Mouse (Mus musculus): Measurements from ENCODE around the gene Sstr2. TPM values are rescaled to one million over a fixed set of nuclear protein-coding genes. Genes with fewer than 3 reads are reported as not detected.

Gene Sstr2
- polyA plus RNA-seq, 1 experiment from 2014 or later, result not detected

DNA sequence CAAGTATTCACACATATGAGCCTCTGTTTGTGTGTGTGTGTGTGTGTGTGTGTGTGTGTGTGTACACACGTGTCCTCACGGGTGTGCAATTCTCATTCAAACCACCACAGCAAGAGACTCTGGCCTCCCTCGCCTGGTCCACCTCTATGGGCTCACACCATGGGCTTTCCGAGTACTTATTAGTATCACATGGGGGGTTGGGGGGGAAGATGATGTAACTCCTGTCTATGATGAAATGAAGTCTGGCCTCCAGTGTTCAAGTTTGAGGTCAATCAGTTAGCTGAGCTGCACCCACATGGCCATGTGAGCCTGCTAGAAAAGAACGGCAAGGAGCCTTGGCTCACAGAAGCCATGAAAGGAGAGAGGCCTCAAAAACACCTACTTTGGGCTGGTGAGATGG, 14.3 kb downstream of the Sstr2 start:
- Histone ChIP-seq H3K36me3 (ENCODE audit: inconsistent target) (no peaks in the 10 kb centered on the region), H3K27ac (no peak overlapping the region), H3K4me3 (ENCODE audit: inconsistent target) (no peak overlapping the region), H3K79me2 (ENCODE audit: inconsistent target) (no peaks in the 10 kb centered on the region)
- WGBS (ENCODE audit: missing documents), result 73% methylated on average over 5 of the region's 5 CpGs

DNA sequence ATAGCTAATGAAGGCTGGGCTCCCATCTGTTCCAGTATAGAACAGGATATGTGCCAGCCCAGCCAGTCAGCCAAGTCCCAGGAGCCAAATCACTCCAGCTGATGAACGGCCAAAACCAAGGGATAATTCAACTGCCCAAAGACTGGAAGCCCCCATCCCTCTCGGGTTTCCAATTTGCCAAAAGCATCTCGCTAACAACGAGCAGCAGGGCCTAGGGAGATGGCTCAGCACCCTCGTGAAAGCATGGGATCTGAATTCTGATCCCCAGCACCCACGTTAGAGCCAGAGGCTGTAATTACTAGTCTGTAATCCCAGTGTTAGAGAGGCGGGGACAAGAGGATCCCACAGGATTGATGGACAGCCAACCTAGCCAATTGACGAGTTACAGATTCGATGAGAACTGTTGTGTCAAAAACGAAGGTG, 15.6 kb downstream of the Sstr2 start:
- WGBS (ENCODE audit: missing documents), result 92% methylated on average over 10 of the region's 10 CpGs
- H3K4me3 ChIP-seq (ENCODE audit: inconsistent target), result no peak overlapping the region
- H3K36me3 ChIP-seq (ENCODE audit: inconsistent target), result no peaks in the 10 kb centered on the region
- no peaks in the 10 kb centered on the region for H3K79me2 ChIP-seq (ENCODE audit: inconsistent target)
- no peak overlapping the region for H3K27ac ChIP-seq

GRCm38 (mm10) chr11:113638680-113639079, 19.5 kb downstream of the Sstr2 start:
- no peak overlapping the region for H3K4me3 ChIP-seq (ENCODE audit: inconsistent target)
- no peaks in the 10 kb centered on the region for H3K79me2 ChIP-seq (ENCODE audit: inconsistent target)
- no peak overlapping the region for H3K27ac ChIP-seq
- no peaks in the 10 kb centered on the region for H3K36me3 ChIP-seq (ENCODE audit: inconsistent target)
- WGBS (ENCODE audit: missing documents), result 69% methylated on average over 12 of the region's 12 CpGs

- no peak overlapping the region for H3K4me3 ChIP-seq (ENCODE audit: inconsistent target)
- no peaks in the 10 kb centered on the region for H3K36me3 ChIP-seq (ENCODE audit: inconsistent target)
- peaks cover 3% of the 10 kb centered on the region; the same call in 1 of the 2 replicates for H3K79me2 ChIP-seq (ENCODE audit: inconsistent target)
- H3K27ac ChIP-seq, result no peak overlapping the region
- WGBS (ENCODE audit: missing documents), result 90% methylated on average over 3 of the region's 3 CpGs
These were observed 26.0 kb downstream of the Sstr2 start for GRCm38 (mm10) chr11:113645181-113645580.

DNA sequence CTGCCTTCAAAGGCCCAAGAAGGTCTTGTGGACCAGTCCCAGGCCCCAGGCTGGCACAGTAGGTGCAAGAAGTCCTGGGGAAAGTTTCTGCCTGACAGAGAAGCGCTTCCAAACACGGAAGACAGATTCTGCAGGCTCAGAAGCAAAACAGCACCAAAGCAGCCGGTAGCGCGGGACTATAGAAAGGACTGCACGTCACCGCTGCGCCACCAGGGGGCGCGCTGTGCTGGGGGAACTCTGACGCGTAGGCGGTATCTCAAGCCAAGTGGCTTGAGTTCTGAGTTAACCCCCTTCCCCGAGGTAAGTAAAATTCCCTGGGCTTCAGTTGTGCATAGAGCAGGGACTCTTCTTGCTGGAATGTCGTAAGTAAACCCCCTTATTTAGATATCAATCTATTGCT, 29.0 kb downstream of the Sstr2 start:
- no peak overlapping the region for H3K4me3 ChIP-seq (ENCODE audit: inconsistent target)
- H3K27ac ChIP-seq, result no peak overlapping the region
- H3K79me2 ChIP-seq (ENCODE audit: inconsistent target), result peaks cover 4% of the 10 kb centered on the region; the same call in 1 of the 2 replicates
- H3K36me3 ChIP-seq (ENCODE audit: inconsistent target), result peaks cover 15% of the 10 kb centered on the region
- 5% methylated on average over 15 of the region's 15 CpGs for WGBS (ENCODE audit: missing documents)

DNA sequence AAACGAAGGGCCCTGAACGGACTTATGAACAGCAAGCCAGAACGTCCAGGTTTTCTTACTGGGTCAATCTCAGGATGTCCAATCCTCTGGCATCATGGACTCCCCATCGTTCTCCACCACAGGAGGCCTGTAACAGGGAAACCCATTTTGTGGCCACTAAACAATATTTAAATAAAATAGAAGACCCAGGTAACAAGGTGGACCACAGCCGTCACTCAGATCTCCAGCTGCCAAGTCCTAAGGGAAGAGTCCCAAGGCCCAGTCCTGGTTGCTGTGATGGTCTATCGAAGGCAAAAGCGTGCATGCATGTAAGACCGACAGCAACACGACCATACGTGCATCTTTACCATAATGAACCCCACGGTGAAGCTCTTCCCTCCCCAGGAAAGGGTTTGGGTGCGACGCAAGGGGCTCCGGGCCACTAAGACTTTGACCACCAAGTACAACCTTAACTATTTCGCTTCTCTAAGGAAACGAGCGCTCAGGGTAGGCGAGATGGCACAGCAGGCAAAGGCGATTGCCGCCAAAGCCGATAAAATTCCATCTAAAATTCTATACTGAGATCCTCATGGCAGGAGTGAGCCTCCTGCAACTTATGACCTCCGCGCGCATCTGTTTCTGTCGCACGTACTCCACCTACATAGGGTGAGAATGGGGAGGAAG, 29.7 kb downstream of the Sstr2 start, which contains the start of gene Cog1:
Cog1 (plus strand) TSS at position 480 of the 663 bp plus-strand sequence.
- WGBS (ENCODE audit: missing documents), result 46% methylated on average over 26 of the region's 26 CpGs
- Histone ChIP-seq H3K27ac (peak within 1 kb of the TSS; percentile 17; the same call in 1 of the 2 replicates), H3K36me3 (ENCODE audit: inconsistent target) (peaks cover 22% of the 10 kb centered on the region), H3K4me3 (ENCODE audit: inconsistent target) (peak within 1 kb of the TSS; percentile 67), H3K79me2 (ENCODE audit: inconsistent target) (peaks cover 4% of the 10 kb centered on the region; the same call in 1 of the 2 replicates)

DNA sequence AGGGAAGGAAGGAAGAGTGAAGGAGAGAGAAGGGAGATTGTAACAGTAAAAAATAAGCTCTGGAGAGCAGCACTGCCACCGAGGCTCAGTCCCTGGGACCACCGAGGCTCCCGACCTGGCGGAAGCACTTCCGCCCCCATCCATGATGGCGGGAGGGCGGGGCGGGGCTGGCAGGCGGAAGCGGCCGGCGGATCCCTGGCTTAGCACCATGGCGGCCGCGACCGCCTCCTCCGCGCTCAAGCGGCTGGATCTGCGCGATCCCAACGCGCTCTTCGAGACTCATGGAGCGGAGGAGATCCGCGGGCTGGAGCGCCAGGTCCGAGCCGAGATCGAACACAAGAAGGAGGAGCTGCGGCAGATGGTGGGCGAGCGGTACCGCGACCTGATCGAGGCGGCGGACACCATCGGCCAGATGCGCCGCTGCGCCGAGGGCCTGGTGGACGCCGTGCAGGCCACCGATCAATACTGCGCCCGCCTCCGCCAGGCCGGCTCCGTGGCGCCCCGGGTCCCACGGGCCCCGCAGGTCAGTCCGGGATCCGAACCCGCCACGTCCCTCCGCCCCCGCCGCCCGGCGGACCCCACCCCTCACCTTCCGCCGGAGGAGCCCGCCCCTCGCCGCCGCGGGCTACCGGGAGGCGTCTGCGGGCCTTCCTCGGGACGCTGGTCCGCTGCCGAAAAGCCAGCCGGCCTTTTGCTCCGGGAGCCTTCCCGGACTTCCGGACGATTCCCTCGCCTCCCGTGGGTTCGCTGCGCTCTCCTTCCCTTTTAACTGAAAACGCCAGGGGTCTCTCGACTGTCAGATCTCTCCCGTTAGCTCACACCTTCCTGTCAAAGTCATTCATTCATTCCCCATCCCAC, 30.4 kb downstream of the Sstr2 start, which contains the start of gene Slc39a11:
Slc39a11 (minus strand) TSS at position 727 of the 858 bp plus-strand sequence.
- Histone ChIP-seq H3K4me3 (ENCODE audit: inconsistent target) (peak within 1 kb of the TSS; percentile 67), H3K36me3 (ENCODE audit: inconsistent target) (peaks cover 29% of the 10 kb centered on the region), H3K27ac (peak within 1 kb of the TSS; percentile 17; the same call in 1 of the 2 replicates), H3K79me2 (ENCODE audit: inconsistent target) (peaks cover 4% of the 10 kb centered on the region; the same call in 1 of the 2 replicates)
- WGBS (ENCODE audit: missing documents), result 0% methylated on average over 62 of the region's 91 CpGs

DNA sequence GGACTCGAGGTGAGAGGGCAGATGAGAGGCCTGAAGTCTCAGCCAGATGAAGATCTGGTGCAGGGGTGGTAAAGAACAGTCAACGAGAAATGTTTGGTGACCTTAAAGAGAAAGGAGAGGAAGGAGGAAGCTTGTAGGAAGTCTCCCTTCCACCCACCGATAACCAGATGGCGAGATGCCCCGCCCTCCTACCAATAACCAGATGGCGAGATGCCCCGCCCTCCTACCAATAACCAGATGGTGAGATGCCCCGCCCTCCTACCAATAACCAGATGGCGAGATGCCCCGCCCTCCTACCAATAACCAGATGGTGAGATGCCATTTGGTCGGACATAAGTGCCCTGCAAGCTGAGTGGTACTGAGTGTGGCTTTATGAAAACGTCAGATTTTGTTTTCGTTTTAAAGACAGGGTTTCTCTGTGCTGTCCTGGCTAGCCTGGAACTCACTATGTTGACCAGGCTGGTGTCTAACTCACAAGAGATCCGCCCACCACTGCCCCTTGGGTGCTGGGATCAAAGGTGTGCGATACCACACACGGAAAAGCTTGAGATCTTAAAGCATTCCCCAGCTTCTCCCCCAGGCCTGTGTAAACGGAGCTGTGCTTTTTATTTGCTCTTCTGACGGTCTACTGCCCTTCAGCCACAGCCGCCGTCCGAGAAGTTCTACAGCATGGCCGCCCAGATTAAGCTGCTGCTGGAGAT, 32.2 kb downstream of the Sstr2 start:
- 89% methylated on average over 21 of the region's 22 CpGs for WGBS (ENCODE audit: missing documents)
- Histone ChIP-seq H3K27ac (no peak overlapping the region), H3K4me3 (ENCODE audit: inconsistent target) (no peak overlapping the region), H3K36me3 (ENCODE audit: inconsistent target) (peaks cover 46% of the 10 kb centered on the region), H3K79me2 (ENCODE audit: inconsistent target) (peaks cover 4% of the 10 kb centered on the region; the same call in 1 of the 2 replicates)

DNA sequence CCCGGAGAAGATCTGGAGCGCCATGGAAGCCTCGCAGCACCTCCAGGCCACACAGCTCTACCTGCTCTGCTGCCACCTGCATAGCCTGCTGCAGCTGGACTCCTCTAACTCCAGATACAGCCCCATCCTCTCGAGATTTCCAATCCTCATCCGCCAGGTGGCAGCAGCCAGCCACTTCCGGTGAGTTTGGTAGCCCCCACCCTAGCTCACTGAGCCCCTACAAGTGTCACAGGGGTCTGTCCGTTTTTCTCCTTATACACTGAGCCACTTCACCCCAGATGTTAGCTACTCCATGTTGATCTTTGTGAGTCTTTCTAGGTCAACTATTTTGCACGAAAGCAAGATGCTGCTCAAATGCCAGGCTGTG, 32.7 kb downstream of the Sstr2 start:
- WGBS (ENCODE audit: missing documents), result 76% methylated on average over 7 of the region's 8 CpGs
- peaks cover 4% of the 10 kb centered on the region; the same call in 1 of the 2 replicates for H3K79me2 ChIP-seq (ENCODE audit: inconsistent target)
- H3K27ac ChIP-seq, result no peak overlapping the region
- peaks cover 51% of the 10 kb centered on the region for H3K36me3 ChIP-seq (ENCODE audit: inconsistent target)
- no peak overlapping the region for H3K4me3 ChIP-seq (ENCODE audit: inconsistent target)

GRCm38 (mm10) chr11:113652516-113652915, 33.4 kb downstream of the Sstr2 start:
- Histone ChIP-seq H3K27ac (no peak overlapping the region), H3K4me3 (ENCODE audit: inconsistent target) (no peak overlapping the region), H3K36me3 (ENCODE audit: inconsistent target) (peaks cover 58% of the 10 kb centered on the region), H3K79me2 (ENCODE audit: inconsistent target) (peaks cover 4% of the 10 kb centered on the region; the same call in 1 of the 2 replicates)
- WGBS (ENCODE audit: missing documents), result 91% methylated on average over 6 of the region's 6 CpGs

- WGBS (ENCODE audit: missing documents), result 91% methylated on average over 15 of the region's 15 CpGs
- Histone ChIP-seq H3K4me3 (ENCODE audit: inconsistent target) (no peak overlapping the region), H3K27ac (no peak overlapping the region)
These were observed 35.0 kb downstream of the Sstr2 start for GRCm38 (mm10) chr11:113654105-113654504.

GRCm38 (mm10) chr11:113654561-113655270, 35.6 kb downstream of the Sstr2 start:
- WGBS (ENCODE audit: missing documents), result 93% methylated on average over 18 of the region's 18 CpGs

More at GRCm38 (mm10) chr11:113654105-113654504, 35.0 kb downstream of the Sstr2 start:
- H3K79me2 ChIP-seq (ENCODE audit: inconsistent target), result peaks cover 4% of the 10 kb centered on the region; the same call in 1 of the 2 replicates
- H3K36me3 ChIP-seq (ENCODE audit: inconsistent target), result peaks cover 72% of the 10 kb centered on the region

GRCm38 (mm10) chr11:113656511-113656932, 37.4 kb downstream of the Sstr2 start:
- Histone ChIP-seq H3K36me3 (ENCODE audit: inconsistent target) (peaks cover 83% of the 10 kb centered on the region), H3K79me2 (ENCODE audit: inconsistent target) (no peaks in the 10 kb centered on the region; the same call in 1 of the 2 replicates), H3K4me3 (ENCODE audit: inconsistent target) (no peak overlapping the region), H3K27ac (no peak overlapping the region)
- 89% methylated on average over 8 of the region's 8 CpGs for WGBS (ENCODE audit: missing documents)

More at GRCm38 (mm10) chr11:113654561-113655270, 35.6 kb downstream of the Sstr2 start:
- peaks cover 4% of the 10 kb centered on the region; the same call in 1 of the 2 replicates for H3K79me2 ChIP-seq (ENCODE audit: inconsistent target)
- no peak overlapping the region for H3K27ac ChIP-seq
- H3K36me3 ChIP-seq (ENCODE audit: inconsistent target), result peaks cover 76% of the 10 kb centered on the region
- no peak overlapping the region for H3K4me3 ChIP-seq (ENCODE audit: inconsistent target)

Data from macrophage (primary cell).